Mouse (Mus musculus) erythroblast, embryonic 14.5 days (primary cell): ENCODE measurements around the gene Ctrc.

ENCODE experiments used
- GATA1 ChIP-seq: IDR thresholded peaks from 2 replicates; pipeline ENCODE4 v1.6.1; 2012; ENCODE audit warnings: low read length, inconsistent platforms, mixed read lengths
- TAL1 ChIP-seq: IDR thresholded peaks from 3 replicates; pipeline ENCODE4 v1.6.1; 2012; ENCODE audit warnings: low read length, inconsistent platforms, mixed read lengths

DNA sequence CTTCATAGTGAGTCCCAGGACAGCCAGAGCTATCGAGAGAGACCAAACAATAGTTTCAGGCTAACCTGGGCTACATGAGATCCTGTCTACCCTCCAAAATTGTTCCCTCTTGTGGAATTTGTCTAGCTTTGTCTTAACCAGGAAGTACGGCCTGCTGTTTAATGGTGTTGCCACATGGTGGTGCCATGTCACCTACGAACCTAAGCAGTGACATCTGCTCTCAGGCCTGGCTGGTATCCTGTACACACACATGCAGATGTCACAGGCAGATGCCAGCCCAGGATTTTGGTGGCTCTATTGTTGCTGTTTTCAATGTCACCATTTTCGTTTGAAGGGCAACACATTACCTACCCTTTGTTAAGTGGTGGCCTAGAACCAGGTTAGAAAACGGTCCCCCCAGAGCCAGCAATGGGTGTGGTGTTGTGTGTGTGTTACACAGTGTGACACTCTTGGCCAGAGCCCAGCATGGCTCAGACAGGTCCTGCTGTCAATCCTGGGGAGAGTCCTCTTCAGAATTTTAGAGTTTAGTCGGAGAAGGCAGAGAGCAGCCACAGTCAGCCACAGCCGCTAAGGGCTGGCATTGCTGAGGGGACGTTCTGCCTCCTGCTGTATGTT lies 36.2 kb downstream of the Ctrc start:
- TF ChIP-seq GATA1 = no peak
- no peak for TF ChIP-seq TAL1
